Mouse (Mus musculus) CH12.LX (cell line): ENCODE measurements around the gene Macf1. TPM values are rescaled to one million over a fixed set of nuclear protein-coding genes. Genes with fewer than 3 reads are reported as not detected.

ENCODE experiments used
- DNase-seq: peaks from one replicate; pipeline ENCODE4 v3.0.0-alpha.2; 2013; ENCODE audit errors: extremely low read depth
- H3K27ac ChIP-seq: 2 replicates; pipeline ENCODE4 v1.5.1; 2012; ENCODE audit warnings: low read depth, mild to moderate bottlenecking, control low read depth, moderate library complexity; ENCODE audit not compliant: insufficient read depth
- H3K27me3 ChIP-seq: replicated peaks from 2 replicates; pipeline ENCODE3; 2012; ENCODE audit warnings: inconsistent platforms
- H3K36me3 ChIP-seq, 2 experiments: replicated peaks in 1 of 2; 2 replicates each; pipeline versions ENCODE3 to v1.6.1; 2012; ENCODE audit warnings: inconsistent platforms in 1 of 2, low read length in 1 of 2, mild to moderate bottlenecking in 1 of 2, mixed read lengths in 1 of 2, moderate library complexity in 1 of 2; ENCODE audit not compliant: control insufficient read depth in 1 of 2, insufficient read depth in 1 of 2
- H3K4me1 ChIP-seq, 2 experiments: 2 replicates each; pipeline ENCODE4 v1.6.1; 2012; ENCODE audit warnings: inconsistent platforms in 1 of 2, moderate library complexity in 1 of 2; ENCODE audit not compliant: insufficient read depth in 2 of 2, control insufficient read depth in 1 of 2
- H3K4me2 ChIP-seq: 2 replicates; pipeline ENCODE4 v1.6.1; 2012; ENCODE audit warnings: low read depth, mild to moderate bottlenecking, control low read depth; ENCODE audit not compliant: poor library complexity, insufficient read depth, severe bottlenecking
- H3K4me3 ChIP-seq, 3 experiments: fragments of 150-350 bp in 1 of 3; sonication (generic) in 1 of 3; replicated peaks in 1 of 3; 2 replicates each; pipeline versions ENCODE3 to v1.5.1; 2011 to 2012; ENCODE audit warnings: low read depth in 2 of 3, low read length in 2 of 3, mild to moderate bottlenecking in 2 of 3, moderate library complexity in 2 of 3, control low read depth in 1 of 3, improper control_type of control experiment in 1 of 3, inconsistent platforms in 1 of 3, mixed read lengths in 1 of 3; ENCODE audit not compliant: poor library complexity in 1 of 3
- H3K79me2 ChIP-seq: replicated peaks from 2 replicates; pipeline ENCODE4 v1.6.1; 2012; ENCODE audit warnings: mild to moderate bottlenecking, moderate library complexity; ENCODE audit not compliant: control insufficient read depth, poor library complexity, insufficient read depth, severe bottlenecking; ENCODE audit errors: extremely low read depth
- H3K9ac ChIP-seq: 2 replicates; pipeline ENCODE4 v1.6.1; 2012; ENCODE audit warnings: low read depth, mild to moderate bottlenecking, control low read depth, moderate library complexity; ENCODE audit not compliant: insufficient read depth
- H3K9me3 ChIP-seq: replicated peaks from 2 replicates; pipeline ENCODE3; 2012; ENCODE audit warnings: low read length, inconsistent platforms, mixed read lengths
- BHLHE40 ChIP-seq: IDR thresholded peaks from 2 replicates; pipeline ENCODE4 v1.6.1; 2011; ENCODE audit warnings: mild to moderate bottlenecking, low read depth, low read length, improper control_type of control experiment
- CHD2 ChIP-seq: IDR thresholded peaks from 2 replicates; pipeline ENCODE4 v1.6.1; 2011; ENCODE audit warnings: low read length, improper control_type of control experiment
- CTCF ChIP-seq, 2 experiments: IDR thresholded peaks in 1 of 2; conservative IDR thresholded peaks in 1 of 2; 2 replicates each; pipeline ENCODE4 v1.5.1; 2011 to 2012; ENCODE audit warnings: low read depth in 2 of 2, low read length in 2 of 2, improper control_type of control experiment in 1 of 2, inconsistent platforms in 1 of 2, mild to moderate bottlenecking in 1 of 2, moderate library complexity in 1 of 2
- ETS1 ChIP-seq: conservative IDR thresholded peaks from 2 replicates; pipeline ENCODE4 v1.6.1; 2012; ENCODE audit warnings: low read depth, mild to moderate bottlenecking, inconsistent platforms, low read length, improper control_type of control experiment, moderate library complexity
- GABPA ChIP-seq: IDR thresholded peaks from 2 replicates; pipeline ENCODE4 v1.6.1; 2012; ENCODE audit warnings: low read depth, low read length, improper control_type of control experiment, inconsistent platforms; ENCODE audit not compliant: insufficient replicate concordance
- JUN ChIP-seq: IDR thresholded peaks from 2 replicates; pipeline ENCODE4 v1.6.1; 2011; ENCODE audit warnings: low read depth, mild to moderate bottlenecking, low read length, improper control_type of control experiment, moderate library complexity; ENCODE audit not compliant: insufficient read depth
- MAZ ChIP-seq: IDR thresholded peaks from 2 replicates; pipeline ENCODE4 v1.6.1; 2012; ENCODE audit warnings: low read depth, mild to moderate bottlenecking, inconsistent platforms, low read length, improper control_type of control experiment, moderate library complexity
- MEF2A ChIP-seq: IDR thresholded peaks from 2 replicates; pipeline ENCODE4 v1.6.1; 2014; ENCODE audit warnings: low read depth, mild to moderate bottlenecking, inconsistent platforms, low read length, improper control_type of control experiment, borderline replicate concordance
- MXI1 ChIP-seq: IDR thresholded peaks from 2 replicates; pipeline ENCODE4 v1.6.1; 2011; ENCODE audit warnings: mild to moderate bottlenecking, low read depth, low read length, improper control_type of control experiment
- POLR2A ChIP-seq: IDR thresholded peaks from 2 replicates; pipeline ENCODE4 v1.6.1; 2011; ENCODE audit warnings: low read depth, mild to moderate bottlenecking, improper control_type of control experiment, low read length
- POLR2AphosphoS2 ChIP-seq: IDR thresholded peaks from 2 replicates; pipeline ENCODE4 v1.6.1; 2011; ENCODE audit warnings: low read depth, low read length, improper control_type of control experiment
- RAD21 ChIP-seq: IDR thresholded peaks from 2 replicates; pipeline ENCODE4 v1.6.1; 2011; ENCODE audit warnings: low read depth, mild to moderate bottlenecking, low read length, improper control_type of control experiment, moderate library complexity
- SIN3A ChIP-seq: IDR thresholded peaks from 2 replicates; pipeline ENCODE4 v1.6.1; 2012; ENCODE audit warnings: low read length, improper control_type of control experiment, inconsistent platforms
- TBP ChIP-seq: conservative IDR thresholded peaks from 2 replicates; pipeline ENCODE4 v1.6.1; 2011; ENCODE audit warnings: low read depth, low read length, improper control_type of control experiment
- TCF12 ChIP-seq: IDR thresholded peaks from 2 replicates; pipeline ENCODE4 v1.6.1; 2014; ENCODE audit warnings: low read depth, mild to moderate bottlenecking, inconsistent platforms, low read length, improper control_type of control experiment
- UBTF ChIP-seq: IDR thresholded peaks from 2 replicates; pipeline ENCODE4 v1.6.1; 2012; ENCODE audit warnings: low read depth, mild to moderate bottlenecking, inconsistent platforms, low read length, improper control_type of control experiment, moderate library complexity
- ZMIZ1 ChIP-seq: IDR thresholded peaks from 2 replicates; pipeline ENCODE4 v1.6.1; 2012; ENCODE audit warnings: low read depth, mild to moderate bottlenecking, inconsistent platforms, low read length, improper control_type of control experiment
- dilution Hi-C: fragments of 300-500 bp; cut with MboI; formaldehyde crosslinking; loops from 2 replicates; pipeline ENCODE4 v1.14.3; 2020; ENCODE audit warnings: low sequenced_read_pairs; ENCODE audit not compliant: extremely low pct_unique_long_range_greater_than_20kb, extremely low pct_ligation_motif_present
- in situ Hi-C: fragments of 300-500 bp; cut with MboI; formaldehyde crosslinking; loops from 3 replicates; pipeline ENCODE4 v1.14.3; 2019; ENCODE audit warnings: low sequenced_read_pairs, low pct_ligation_motif_present, low pct_unique_long_range_greater_than_20kb, mixed read lengths
- polyA plus RNA-seq: library from polyadenylated mRNA; unstranded; fragments of >175 nt; gene quantifications from 2 replicates; pipeline ENCODE4 v1.2.1, GENCODE M21; 2012; ENCODE audit warnings: low read depth; ENCODE audit not compliant: insufficient read length
- total RNA-seq, 2 experiments: library from RNA; depleted of rRNA; stranded (reverse); fragments of 300-350 nt in 1 of 2; fragments of >200 nt in 1 of 2; gene quantifications; 2 replicates each; pipeline ENCODE4 v1.2.3; 2012 to 2014

Macf1 gene
- total and polyA plus RNA-seq, 3 experiments: 63.3 to 93.3 (median 77.8) TPM

DNA sequence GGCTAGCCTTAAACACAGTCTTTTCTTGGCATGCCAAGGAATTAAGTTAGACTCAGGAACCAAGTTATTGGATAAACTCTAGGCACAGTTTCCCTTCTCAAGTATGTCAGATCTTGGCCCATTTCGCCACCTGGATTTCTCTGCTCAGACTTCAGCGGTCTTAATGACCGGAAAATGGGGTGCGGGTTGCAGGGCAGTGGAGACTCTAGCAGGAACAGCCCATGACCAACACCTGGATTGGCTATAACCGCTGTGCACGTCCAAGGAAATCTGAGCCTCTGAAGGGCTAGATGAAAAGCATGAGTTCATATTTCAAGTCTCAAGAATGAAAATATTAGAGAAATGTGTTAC is 271.7 kb downstream of the Macf1 start:
- Histone ChIP-seq H3K9ac (no peak overlapping the region), H3K4me3 (peak overlapping the region in 1 of 3 experiments; percentile 76), H3K4me1 (peaks cover 6 to 57% of the 10 kb centered on the region in 2 experiments; a peak in 3 of 4 replicates), H3K27me3 (no peaks in the 10 kb centered on the region), H3K79me2 (peaks cover 3% of the 10 kb centered on the region; the same call in 1 of the 2 replicates), H3K4me2 (peak overlapping the region; percentile 52; the same call in 1 of the 2 replicates), H3K36me3 (peaks cover 2 to 35% of the 10 kb centered on the region in 2 experiments), H3K27ac (no peak overlapping the region), H3K9me3 (no peaks in the 10 kb centered on the region)
- dilution Hi-C loops: no loop called here
- in situ Hi-C loops: no loop called here
- no peak for TF ChIP-seq ZMIZ1
- no peak for TF ChIP-seq UBTF
- TF ChIP-seq RAD21: no peak
- TF ChIP-seq POLR2AphosphoS2: no peak
- TF ChIP-seq ETS1: no peak
- TF ChIP-seq CHD2: no peak
- no peak for TF ChIP-seq TCF12
- no peak for TF ChIP-seq MEF2A
- no peak for DNase-seq

DNA sequence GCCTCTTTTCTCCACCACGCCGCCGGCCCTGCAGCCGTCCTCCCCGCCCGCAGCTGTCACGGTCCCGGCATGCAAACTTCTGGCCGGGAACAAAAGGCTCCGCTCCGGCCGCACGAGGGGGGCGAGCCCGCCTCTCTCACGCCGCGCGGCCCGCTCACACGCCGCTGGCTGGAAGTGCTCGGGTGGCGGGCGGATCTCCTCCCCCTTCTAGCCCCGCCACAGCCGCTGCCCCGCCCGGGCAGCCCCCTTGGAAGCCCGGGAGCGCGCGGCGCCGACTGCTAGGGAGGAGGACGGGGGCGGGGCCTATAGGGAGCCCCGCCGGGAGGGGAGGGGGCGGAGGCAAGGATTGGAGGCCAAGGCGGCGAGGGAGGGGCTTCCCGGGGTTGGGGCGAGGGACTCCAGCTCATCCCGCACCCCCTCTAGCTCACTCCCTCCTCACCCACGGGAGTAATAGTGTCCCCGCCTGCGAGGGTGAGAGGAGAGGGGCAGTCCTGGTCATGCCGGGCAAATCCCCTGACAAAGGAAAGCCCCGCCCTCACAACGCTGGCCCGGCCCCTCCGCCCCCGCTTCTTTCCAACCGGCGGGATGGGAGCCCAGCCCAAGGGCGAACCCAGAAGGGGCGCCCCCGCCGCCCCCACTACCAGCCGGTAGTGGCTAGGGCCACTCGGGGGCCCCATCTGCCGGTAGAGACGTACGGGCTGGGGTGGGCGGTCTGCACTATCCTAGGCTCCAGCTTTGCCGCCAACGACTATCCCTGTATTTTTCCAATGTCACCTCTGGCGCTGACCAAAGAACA is 272.2 kb downstream of the Macf1 start:
- no peaks in the 10 kb centered on the region for H3K9me3 ChIP-seq
- DNase-seq: peak; percentile 59
- H3K27ac ChIP-seq: no peak overlapping the region
- peaks cover 5 to 38% of the 10 kb centered on the region in 2 experiments for H3K36me3 ChIP-seq
- in situ Hi-C loops: no loop called here
- dilution Hi-C loops: no loop called here
- peaks cover 6 to 59% of the 10 kb centered on the region in 2 experiments; a peak in 3 of 4 replicates for H3K4me1 ChIP-seq
- no peak for TF ChIP-seq TBP
- TF ChIP-seq MXI1: peak; percentile 89; the same call in 1 of the 2 replicates
- no peak for TF ChIP-seq GABPA
- TF ChIP-seq JUN: no peak
- TF ChIP-seq TCF12: 0 out of 2 replicates have a peak, but pooled peaks have one; percentile 9
- TF ChIP-seq CTCF (conservative IDR thresholded peaks at IDR 0.05 in 1 of 2, IDR thresholded peaks at IDR 0.05 in 1 of 2; ENCODE audit: low read depth in 2 of 2, low read length in 2 of 2): peak in 1 of 2 experiments; percentile 16; a peak in 1 of 4 replicates
- TF ChIP-seq MAZ: peak; percentile 44; the same call in 1 of the 2 replicates
- 0 out of 2 replicates have a peak, but pooled peaks have one; percentile 30 for TF ChIP-seq BHLHE40
- peak; percentile 35; the same call in 1 of the 2 replicates for TF ChIP-seq POLR2A
- peak; percentile 8; the same call in 1 of the 2 replicates for TF ChIP-seq SIN3A
- peak overlapping the region; percentile 54 to 76 (median 68) for H3K4me3 ChIP-seq
- peak overlapping the region; percentile 18; the same call in 1 of the 2 replicates for H3K9ac ChIP-seq
- H3K4me2 ChIP-seq: peak overlapping the region; percentile 52
- H3K79me2 ChIP-seq: peaks cover 3% of the 10 kb centered on the region; the same call in 1 of the 2 replicates
- no peaks in the 10 kb centered on the region for H3K27me3 ChIP-seq
